Mouse (Mus musculus) fat pad, adult 2 months (tissue): ENCODE results near the gene Ptpn1.

Experiments used
- DNase-seq: peaks from one replicate; pipeline ENCODE4 v3.0.0-alpha.2; 2011; ENCODE audit warnings: low read depth, low spot score; ENCODE audit errors: extremely low read depth

Ptpn1 gene

DNA sequence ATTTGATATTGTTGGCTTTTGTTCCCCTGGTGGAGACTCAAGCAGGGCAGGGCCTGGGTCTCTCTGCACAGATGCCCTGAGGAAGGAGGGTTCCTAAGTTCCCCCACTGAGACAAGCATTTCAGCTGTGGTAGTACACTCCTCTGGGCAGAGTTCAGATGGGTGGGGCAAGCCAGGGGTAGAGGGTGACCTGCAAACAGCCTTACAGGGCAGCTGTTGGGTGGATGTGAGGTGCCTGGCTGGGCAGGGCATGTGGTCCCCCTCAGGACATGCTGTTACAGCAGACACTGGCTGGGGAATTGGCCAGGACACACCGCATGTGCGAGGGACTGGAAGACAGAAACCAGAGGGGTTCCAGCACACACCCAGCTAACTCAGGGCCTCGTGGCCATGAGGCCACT is 73.1 kb downstream of the Ptpn1 start:
- no peak for DNase-seq

DNA sequence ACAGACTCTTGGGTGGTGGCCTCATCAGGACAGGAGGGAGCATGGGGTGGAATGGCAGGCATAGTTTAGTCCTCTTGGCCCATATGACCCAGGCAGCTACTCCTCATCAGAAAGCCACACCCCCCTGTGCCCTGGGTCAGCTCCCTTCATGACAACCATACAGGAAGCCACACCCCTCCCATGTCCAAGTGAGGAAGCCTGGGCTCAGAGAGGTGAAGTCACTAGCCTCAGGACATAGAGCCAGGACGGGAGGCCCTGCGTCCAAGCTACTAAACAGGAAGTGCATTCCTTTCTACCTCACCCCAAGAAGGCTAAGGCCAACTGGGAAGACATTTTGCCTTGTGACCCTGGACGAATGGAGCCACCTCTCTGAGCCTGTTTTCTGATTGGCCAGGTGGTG is 73.8 kb downstream of the Ptpn1 start:
- DNase-seq, result no peak

DNA sequence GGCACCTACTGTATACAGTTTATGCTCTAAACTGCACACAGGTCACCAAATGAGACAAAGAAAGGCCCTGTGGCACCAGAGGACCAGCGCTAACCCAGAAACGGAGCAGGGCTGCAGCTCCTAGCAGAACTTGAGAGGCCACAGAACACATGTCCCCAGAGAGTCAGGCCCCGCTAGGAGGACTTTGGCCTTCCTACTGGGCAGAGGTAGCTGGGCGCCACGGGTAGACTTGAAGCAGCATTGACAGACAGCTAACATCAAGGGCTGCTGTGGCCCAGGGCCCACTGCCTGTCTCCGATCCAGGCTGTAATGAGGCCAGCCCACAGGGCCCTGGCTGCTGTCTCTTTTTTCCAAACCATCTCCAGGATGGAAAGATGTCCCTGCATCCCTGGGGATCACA is 74.6 kb downstream of the Ptpn1 start:
- no peak for DNase-seq

DNA sequence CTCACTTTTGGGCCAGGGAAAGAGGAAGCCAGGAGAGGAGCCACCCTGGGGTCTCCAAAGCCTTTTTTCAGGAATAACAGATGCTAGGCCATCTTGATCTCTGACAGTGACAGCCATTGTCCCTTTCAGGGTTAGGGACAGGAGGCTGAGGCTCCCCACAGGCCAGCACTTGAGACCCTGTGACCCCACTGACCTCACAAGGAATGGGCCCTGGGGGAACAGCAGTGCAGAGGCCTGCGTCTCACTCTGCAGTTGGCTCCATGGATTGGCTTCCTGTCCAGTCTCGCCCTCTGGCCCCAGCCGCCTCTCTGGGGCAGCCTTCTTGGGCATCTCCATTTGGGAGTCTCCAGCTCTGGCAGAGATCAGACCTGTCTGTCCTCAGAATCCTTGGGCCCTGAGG is 76.3 kb downstream of the Ptpn1 start:
- no peak for DNase-seq

DNA sequence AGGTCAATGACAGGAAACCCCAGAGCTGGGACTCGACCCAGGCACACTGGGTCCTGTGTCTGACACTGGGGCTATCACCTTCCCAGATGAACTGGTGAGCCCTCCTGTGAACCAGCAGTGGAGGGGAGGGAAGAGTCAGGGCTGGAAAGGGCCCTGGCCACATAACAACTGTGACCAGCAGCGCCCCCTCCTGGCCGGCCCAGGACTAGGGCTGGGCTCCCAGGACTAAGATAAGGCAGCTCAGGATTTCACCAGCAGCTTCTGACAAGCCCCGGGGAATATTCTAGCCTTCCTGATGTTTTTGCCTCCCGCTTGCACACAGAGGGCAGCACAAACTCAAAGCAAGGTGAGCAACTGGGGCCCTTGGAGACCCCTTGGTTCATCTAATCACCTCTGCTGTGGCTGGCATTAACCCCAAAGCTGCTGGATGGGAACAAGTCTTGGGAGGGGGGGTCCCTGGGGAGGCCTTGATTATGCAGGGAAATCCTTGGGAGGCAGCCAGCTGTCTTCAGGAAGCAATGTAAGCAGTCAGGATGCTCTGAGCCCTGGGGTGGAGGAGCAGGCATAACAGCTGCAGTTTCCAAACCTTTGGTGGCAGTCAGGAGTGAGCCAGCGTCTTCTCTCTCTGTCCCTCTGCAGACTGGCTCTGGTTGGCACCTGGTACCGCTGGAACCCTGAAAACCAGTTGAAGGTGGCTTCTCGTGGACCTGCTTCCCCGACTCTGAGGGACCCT is 78.2 kb downstream of the Ptpn1 start, which contains the start of gene Ripor3:
Gene Ripor3 (minus strand): TSS at position 683 of the 733 bp plus-strand sequence.
- no peak for DNase-seq

DNA sequence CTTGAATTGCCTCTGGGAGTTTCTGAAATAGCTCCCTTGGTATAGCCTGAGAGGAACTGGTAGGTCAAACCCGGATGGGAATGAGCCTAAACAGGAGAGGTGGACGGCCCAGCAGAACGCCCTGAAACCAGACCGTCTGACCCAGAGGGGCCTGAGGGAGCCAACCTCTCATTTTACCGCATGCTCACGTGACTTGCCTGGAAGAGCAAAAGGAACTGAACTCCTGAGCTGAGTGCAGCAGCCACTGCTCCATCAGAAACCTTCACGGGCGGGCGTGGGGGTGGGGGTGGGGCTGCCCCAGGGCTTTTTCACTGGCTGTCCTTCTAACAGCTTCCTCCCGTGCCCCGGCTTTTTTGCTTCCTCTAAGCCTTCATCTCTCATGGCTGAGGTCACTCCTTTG is 79.0 kb downstream of the Ptpn1 start:
- no peak for DNase-seq

DNA sequence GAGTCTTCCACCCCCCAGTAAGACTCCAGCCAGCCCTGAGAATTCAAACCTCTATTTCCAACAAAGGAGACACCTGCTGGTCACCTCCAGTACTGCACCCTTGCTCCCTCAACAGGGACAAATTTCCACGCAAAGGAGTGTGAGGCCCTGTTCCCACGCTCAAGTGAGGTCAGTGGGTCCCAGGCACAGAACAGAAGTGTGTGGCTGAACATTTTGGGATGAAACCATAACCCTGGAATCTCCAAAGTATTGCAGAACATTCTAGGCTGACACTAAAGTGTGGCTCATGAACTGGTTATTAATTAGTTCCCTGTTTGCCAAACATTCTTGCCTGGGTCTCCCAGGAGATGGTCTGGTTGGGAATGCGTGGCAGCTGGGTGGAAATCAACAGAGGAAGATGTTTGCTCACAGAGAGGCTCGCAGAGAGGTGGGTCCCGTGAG is 85.1 kb downstream of the Ptpn1 start:
- no peak for DNase-seq

DNA sequence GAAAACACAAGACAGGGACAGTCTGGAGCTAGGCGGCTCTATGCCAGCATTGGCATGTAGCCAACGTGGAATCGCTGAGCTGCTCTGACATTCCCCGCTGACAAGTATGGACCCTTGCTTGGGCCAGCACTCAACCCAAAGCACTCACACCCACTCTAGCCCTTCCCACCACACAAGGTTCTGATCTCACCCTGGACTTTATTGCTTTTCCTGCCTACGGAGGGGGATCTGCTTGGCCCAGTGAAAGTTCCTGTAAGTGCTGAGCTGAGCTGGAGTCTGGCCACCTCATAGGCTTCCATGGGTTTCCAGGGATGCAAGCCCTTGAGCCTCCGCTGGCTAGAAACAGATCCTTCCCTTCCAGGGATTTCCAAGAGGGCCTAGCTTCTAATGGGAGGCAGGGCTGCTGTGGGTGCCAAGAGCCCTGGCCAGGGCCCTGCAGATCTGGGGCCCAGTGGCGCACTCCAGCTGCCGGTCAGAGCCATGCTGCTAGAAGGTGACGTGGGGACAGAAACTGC is 87.4 kb downstream of the Ptpn1 start:
- DNase-seq, result no peak

DNA sequence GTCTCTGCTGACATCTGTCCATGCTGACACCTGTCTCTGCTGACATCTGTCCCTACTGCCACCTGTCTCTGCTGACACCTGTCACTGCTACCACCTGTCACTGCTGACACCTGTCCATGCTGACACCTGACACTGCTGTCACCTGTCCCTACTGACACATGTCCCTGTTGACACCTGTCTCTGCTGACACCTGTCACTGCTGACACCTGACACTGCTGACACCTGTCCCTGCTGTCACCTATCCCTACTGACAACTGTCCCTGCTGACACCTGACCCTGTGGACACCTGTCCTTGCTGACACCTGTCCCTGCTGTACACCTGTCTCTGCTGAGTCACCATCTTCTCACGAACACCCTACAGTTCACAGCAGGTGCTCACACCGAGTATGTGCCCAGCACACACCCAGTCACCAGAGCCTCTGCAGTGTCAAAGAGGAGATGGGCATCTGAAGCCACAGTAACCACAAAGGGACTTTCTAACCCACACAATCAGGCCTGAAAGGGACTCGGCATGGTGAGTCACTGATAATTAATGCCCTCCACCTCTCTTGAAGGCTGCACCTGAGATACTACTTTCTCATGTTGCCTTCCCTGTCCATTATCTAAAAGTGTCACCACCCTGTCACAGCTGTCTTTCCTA is 92.0 kb downstream of the Ptpn1 start:
- DNase-seq, result no peak

DNA sequence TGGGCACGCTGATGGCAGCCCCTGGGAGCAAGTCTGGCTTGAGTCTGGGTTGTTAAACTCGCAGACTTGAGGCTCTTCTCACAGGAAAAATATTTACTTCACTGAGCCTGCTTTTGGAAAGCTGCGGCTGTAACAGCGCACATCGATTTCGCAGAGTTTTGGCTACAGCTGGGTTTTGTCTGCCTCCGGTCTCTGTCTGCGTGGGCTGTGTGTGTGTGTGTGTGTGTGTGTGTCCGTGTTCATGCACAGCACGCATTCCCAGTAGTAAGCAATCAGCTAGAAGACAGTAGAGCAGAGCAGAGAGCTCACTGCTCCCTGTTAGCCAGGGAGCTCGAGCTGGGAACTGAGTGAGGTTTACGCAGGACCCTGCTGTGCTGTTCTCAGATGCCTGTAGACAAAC is 93.3 kb downstream of the Ptpn1 start:
- no peak for DNase-seq

DNA sequence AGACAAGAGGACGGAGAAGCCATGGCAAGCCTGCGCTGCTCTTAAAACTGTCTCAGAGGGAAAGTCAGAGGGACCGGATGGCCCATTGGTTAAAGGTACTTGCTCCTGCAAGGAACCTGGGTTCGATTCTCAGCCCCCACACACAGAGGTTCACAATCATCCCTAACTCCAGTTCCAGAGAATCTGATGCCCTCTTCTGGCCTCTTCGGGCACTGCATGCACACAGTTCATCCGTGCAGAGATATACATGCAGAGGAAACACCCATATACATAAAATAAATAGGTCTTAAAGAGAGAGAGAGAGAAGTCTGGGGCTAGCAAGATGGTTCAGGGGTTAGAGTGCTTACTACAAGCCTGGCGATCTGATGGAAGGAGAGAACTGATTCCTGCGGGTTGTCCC is 94.0 kb downstream of the Ptpn1 start:
- no peak for DNase-seq

DNA sequence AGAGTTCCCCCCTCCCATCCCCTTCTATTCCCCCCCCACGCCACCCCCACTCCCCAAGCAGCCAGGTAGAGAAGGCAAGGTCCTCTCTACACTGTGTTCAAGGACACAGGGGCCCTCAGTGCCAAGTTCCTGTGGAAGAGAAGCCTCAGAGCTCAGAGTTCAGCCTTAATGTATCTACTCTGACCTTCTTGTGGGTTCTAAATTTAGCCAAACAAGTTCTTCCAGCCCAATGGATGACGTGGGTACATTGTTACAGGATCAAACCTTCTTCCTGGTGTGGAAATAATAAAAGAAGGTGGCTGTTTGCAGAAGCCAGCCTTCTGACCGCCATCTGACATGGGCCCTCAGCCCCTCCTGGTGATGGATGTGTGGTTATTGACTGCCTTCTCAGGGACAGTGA is 94.6 kb downstream of the Ptpn1 start:
- no peak for DNase-seq

DNA sequence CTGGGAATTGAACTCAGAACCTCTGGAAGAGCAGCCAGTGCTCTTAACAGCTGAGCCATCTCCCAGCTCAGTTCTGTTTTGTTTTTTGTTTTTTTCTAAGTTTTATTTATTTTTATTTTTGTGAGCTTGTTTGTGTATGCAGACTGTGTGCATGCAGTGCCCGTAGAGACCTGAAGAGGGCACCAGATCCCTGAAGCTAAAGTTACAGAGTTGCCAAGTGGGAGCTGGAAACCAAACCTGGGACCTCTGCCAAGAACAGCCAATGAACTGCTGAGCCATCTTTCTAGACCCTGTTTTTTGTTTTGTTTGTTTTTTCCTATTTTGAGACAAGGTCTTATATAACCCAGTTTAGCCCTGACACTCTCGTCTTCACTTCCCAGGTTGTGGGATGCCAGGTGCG is 96.5 kb downstream of the Ptpn1 start:
- DNase-seq, result no peak
